Mouse (Mus musculus) hindbrain, embryonic 15.5 days (tissue): Measurements from ENCODE around the gene Rerg. TPM values are rescaled to one million over a fixed set of nuclear protein-coding genes. Genes with fewer than 3 reads are reported as not detected.
A peak's percentile ranks its signal among the peaks of the same experiment; 100 is the strongest.

Experiments used
- ATAC-seq: fragments of 200-750 bp; cut with Nextera tagmentation; 2 replicates; pipeline ENCODE4 v1.8.0; 2017; ENCODE audit warnings: low read depth, moderate number of reproducible peaks, moderate TSS enrichment; ENCODE audit not compliant: low FRiP score
- H3K27ac ChIP-seq: fragments of 300-500 bp; sonication (generic); replicated peaks from 2 replicates; pipeline ENCODE4 v1.5.1; 2015; ENCODE audit warnings: mild to moderate bottlenecking, inconsistent platforms
- H3K27me3 ChIP-seq: fragments of 300-500 bp; sonication (generic); 2 replicates; pipeline ENCODE4 v1.6.1; 2015; ENCODE audit warnings: control low read depth, inconsistent platforms
- H3K36me3 ChIP-seq: fragments of 300-500 bp; sonication (generic); 2 replicates; pipeline ENCODE4 v1.6.1; 2015; ENCODE audit warnings: control low read depth, inconsistent platforms
- H3K4me1 ChIP-seq: fragments of 300-500 bp; sonication (generic); replicated peaks from 2 replicates; pipeline ENCODE4 v1.6.1; 2015; ENCODE audit warnings: control low read depth, inconsistent platforms
- H3K4me2 ChIP-seq: fragments of 300-500 bp; sonication (generic); 2 replicates; pipeline ENCODE4 v1.6.1; 2015; ENCODE audit warnings: moderate library complexity, mild to moderate bottlenecking, inconsistent platforms
- H3K4me3 ChIP-seq: fragments of 300-500 bp; sonication (generic); 2 replicates; pipeline ENCODE4 v1.5.1; 2015; ENCODE audit warnings: mild to moderate bottlenecking, inconsistent platforms
- H3K9ac ChIP-seq: fragments of 300-500 bp; sonication (generic); 2 replicates; pipeline ENCODE4 v1.6.1; 2015; ENCODE audit warnings: inconsistent platforms
- H3K9me3 ChIP-seq: fragments of 300-500 bp; sonication (generic); 2 replicates; pipeline ENCODE4 v1.6.1; 2016; ENCODE audit warnings: control low read depth, inconsistent platforms
- WGBS: fragments of 180-500 bp; shearing (Covaris S2); methylation state at CpG from one replicate; pipeline ENCODE4 v1.1.7; 2015; 5-methylcytosine and 5-hydroxymethylcytosine counted together
- polyA plus RNA-seq: library from polyadenylated mRNA; unstranded; fragments of >200 nt; fragmentation: Nextera tagmentation; extraction: Ambion mirVana; gene quantifications from 2 replicates; pipeline ENCODE4 v1.2.1, GENCODE M21; 2015

Rerg gene
- polyA plus RNA-seq, 1 experiment from 2014 or later = 7.5 TPM

- Histone ChIP-seq H3K27ac (no peak overlapping the region), H3K27me3 (no peaks in the 10 kb centered on the region), H3K36me3 (no peaks in the 10 kb centered on the region), H3K4me3 (no peak overlapping the region), H3K9me3 (no peaks in the 10 kb centered on the region), H3K9ac (no peak overlapping the region), H3K4me2 (no peak overlapping the region), H3K4me1 (peaks cover 3% of the 10 kb centered on the region; the same call in 1 of the 2 replicates)
- 96% methylated on average over 6 of the region's 6 CpGs for WGBS
- ATAC-seq = no peak
Measured at GRCm38 (mm10) chr6:137190577-137190976, 20.3 kb upstream of the Rerg start.

GRCm38 (mm10) chr6:137188375-137188926 is 18.2 kb upstream of the Rerg start:
- Histone ChIP-seq H3K9me3 (no peaks in the 10 kb centered on the region), H3K27me3 (no peaks in the 10 kb centered on the region), H3K36me3 (no peaks in the 10 kb centered on the region), H3K4me1 (peaks cover 3% of the 10 kb centered on the region; the same call in 1 of the 2 replicates), H3K27ac (no peak overlapping the region), H3K9ac (no peak overlapping the region), H3K4me2 (no peak overlapping the region), H3K4me3 (no peak overlapping the region)
- WGBS = 42% methylated on average over 10 of the region's 11 CpGs
- 0 out of 2 replicates have a peak, but pooled peaks have one; percentile 50 for ATAC-seq

- ATAC-seq = 0 out of 2 replicates have a peak, but pooled peaks have one; percentile 28
- Histone ChIP-seq H3K4me2 (no peak overlapping the region), H3K9ac (no peak overlapping the region), H3K27ac (no peak overlapping the region), H3K27me3 (no peaks in the 10 kb centered on the region), H3K36me3 (no peaks in the 10 kb centered on the region), H3K4me1 (peaks cover 3% of the 10 kb centered on the region; the same call in 1 of the 2 replicates), H3K4me3 (no peak overlapping the region), H3K9me3 (no peaks in the 10 kb centered on the region)
- 75% methylated on average over 3 of the region's 3 CpGs for WGBS
Measured at GRCm38 (mm10) chr6:137187426-137187825, 17.1 kb upstream of the Rerg start.

- Histone ChIP-seq H3K27ac (no peak overlapping the region), H3K4me2 (no peak overlapping the region), H3K9me3 (no peaks in the 10 kb centered on the region), H3K27me3 (no peaks in the 10 kb centered on the region), H3K4me3 (no peak overlapping the region), H3K4me1 (no peaks in the 10 kb centered on the region; the same call in 1 of the 2 replicates), H3K36me3 (no peaks in the 10 kb centered on the region), H3K9ac (no peak overlapping the region)
- no peak for ATAC-seq
- WGBS = 74% methylated on average over 6 of the region's 6 CpGs
Measured at GRCm38 (mm10) chr6:137180636-137181035, 10.3 kb upstream of the Rerg start.

- no peak overlapping the region for H3K27ac ChIP-seq
- ATAC-seq = no peak
- WGBS = 59% methylated on average over 8 of the region's 8 CpGs
Measured at GRCm38 (mm10) chr6:137180115-137180514, 9.8 kb upstream of the Rerg start.

GRCm38 (mm10) chr6:137179026-137179425 is 8.7 kb upstream of the Rerg start:
- no peak overlapping the region for H3K9ac ChIP-seq
- no peak for ATAC-seq

More at GRCm38 (mm10) chr6:137180115-137180514, 9.8 kb upstream of the Rerg start:
- H3K9ac ChIP-seq = no peak overlapping the region
- H3K9me3 ChIP-seq = no peaks in the 10 kb centered on the region
- H3K4me3 ChIP-seq = no peak overlapping the region
- H3K27me3 ChIP-seq = no peaks in the 10 kb centered on the region
- H3K4me2 ChIP-seq = no peak overlapping the region
- H3K4me1 ChIP-seq = no peaks in the 10 kb centered on the region; the same call in 1 of the 2 replicates
- no peaks in the 10 kb centered on the region for H3K36me3 ChIP-seq

GRCm38 (mm10) chr6:137170646-137171045 is 349 bp upstream of the Rerg start:
- WGBS = 41% methylated on average over 7 of the region's 7 CpGs
- no peaks in the 10 kb centered on the region for H3K36me3 ChIP-seq
- no peak for ATAC-seq
- H3K27ac ChIP-seq = no peak overlapping the region
- H3K9ac ChIP-seq = no peak overlapping the region
- no peak overlapping the region for H3K4me3 ChIP-seq
- no peak overlapping the region for H3K4me2 ChIP-seq
- no peaks in the 10 kb centered on the region for H3K9me3 ChIP-seq
- peaks cover 17% of the 10 kb centered on the region for H3K27me3 ChIP-seq
- H3K4me1 ChIP-seq = peaks cover 19% of the 10 kb centered on the region

More at GRCm38 (mm10) chr6:137179026-137179425, 8.7 kb upstream of the Rerg start:
- no peaks in the 10 kb centered on the region for H3K27me3 ChIP-seq
- H3K36me3 ChIP-seq = no peaks in the 10 kb centered on the region
- H3K27ac ChIP-seq = no peak overlapping the region
- H3K4me2 ChIP-seq = no peak overlapping the region
- H3K4me3 ChIP-seq = no peak overlapping the region
- H3K4me1 ChIP-seq = no peaks in the 10 kb centered on the region; the same call in 1 of the 2 replicates
- no peaks in the 10 kb centered on the region for H3K9me3 ChIP-seq
- 37% methylated on average over 3 of the region's 3 CpGs for WGBS

GRCm38 (mm10) chr6:137169171-137169968 is 927 bp downstream of the Rerg start:
- H3K27me3 ChIP-seq = peaks cover 17% of the 10 kb centered on the region
- WGBS = under 1% methylated on average over 53 of the region's 53 CpGs
- no peak overlapping the region for H3K27ac ChIP-seq
- ATAC-seq = peak; percentile 95
- peaks cover 19% of the 10 kb centered on the region for H3K4me1 ChIP-seq
- peak overlapping the region; percentile 58 for H3K9ac ChIP-seq
- H3K4me2 ChIP-seq = peak overlapping the region; percentile 97
- H3K36me3 ChIP-seq = no peaks in the 10 kb centered on the region
- H3K9me3 ChIP-seq = no peaks in the 10 kb centered on the region
- H3K4me3 ChIP-seq = peak overlapping the region; percentile 56

- Histone ChIP-seq H3K4me1 (peaks cover 19% of the 10 kb centered on the region), H3K36me3 (no peaks in the 10 kb centered on the region), H3K27me3 (peaks cover 17% of the 10 kb centered on the region), H3K4me3 (no peak overlapping the region), H3K4me2 (no peak overlapping the region), H3K9ac (no peak overlapping the region), H3K9me3 (no peaks in the 10 kb centered on the region), H3K27ac (no peak overlapping the region)
- 46% methylated on average over 4 of the region's 4 CpGs for WGBS
- no peak for ATAC-seq
Measured at GRCm38 (mm10) chr6:137166843-137167242, 3.5 kb downstream of the Rerg start.

GRCm38 (mm10) chr6:137163571-137163970 is 6.7 kb downstream of the Rerg start:
- Histone ChIP-seq H3K27me3 (peaks cover 7% of the 10 kb centered on the region), H3K9ac (no peak overlapping the region), H3K4me2 (no peak overlapping the region), H3K9me3 (no peaks in the 10 kb centered on the region), H3K4me1 (0 out of 2 replicates have a peak, but pooled peaks cover 5% of the 10 kb centered on the region), H3K36me3 (no peaks in the 10 kb centered on the region), H3K27ac (no peak overlapping the region), H3K4me3 (no peak overlapping the region)
- ATAC-seq = no peak
- 68% methylated on average over 10 of the region's 10 CpGs for WGBS

GRCm38 (mm10) chr6:137163061-137163460 is 7.2 kb downstream of the Rerg start:
- no peak for ATAC-seq
- no peak overlapping the region for H3K4me3 ChIP-seq
- H3K9ac ChIP-seq = no peak overlapping the region
- H3K4me2 ChIP-seq = no peak overlapping the region
- 82% methylated on average over 4 of the region's 4 CpGs for WGBS
- no peaks in the 10 kb centered on the region for H3K4me1 ChIP-seq
- peaks cover 2% of the 10 kb centered on the region for H3K27me3 ChIP-seq
- H3K36me3 ChIP-seq = no peaks in the 10 kb centered on the region
- no peak overlapping the region for H3K27ac ChIP-seq
- no peaks in the 10 kb centered on the region for H3K9me3 ChIP-seq

- Histone ChIP-seq H3K4me3 (no peak overlapping the region), H3K27me3 (no peaks in the 10 kb centered on the region), H3K36me3 (no peaks in the 10 kb centered on the region), H3K27ac (no peak overlapping the region), H3K9ac (no peak overlapping the region), H3K4me2 (no peak overlapping the region), H3K4me1 (no peaks in the 10 kb centered on the region), H3K9me3 (no peaks in the 10 kb centered on the region)
- ATAC-seq = no peak
- 97% methylated on average over 7 of the region's 7 CpGs for WGBS
Measured at GRCm38 (mm10) chr6:137162481-137162880, 7.8 kb downstream of the Rerg start.
